Mouse (Mus musculus) heart, embryonic 14.5 days (tissue): Measurements from ENCODE around the gene Acoxl. TPM values are rescaled to one million over a fixed set of nuclear protein-coding genes. Genes with fewer than 3 reads are reported as not detected.
A peak's percentile ranks its signal among the peaks of the same experiment; 100 is the strongest.

ENCODE experiments used
- ATAC-seq: fragments of 200-750 bp; cut with Nextera tagmentation; 2 replicates; pipeline ENCODE4 v1.8.0; 2017; ENCODE audit warnings: low read depth, moderate TSS enrichment; ENCODE audit not compliant: insufficient number of reproducible peaks, insufficient read depth, low FRiP score
- H3K27ac ChIP-seq, 2 experiments: fragments of 200-500 bp in 1 of 2; fragments of 300-500 bp in 1 of 2; sonication (generic) in 1 of 2; replicated peaks in 1 of 2; 2 replicates each; pipeline ENCODE4 v1.5.1; 2012 to 2014; ENCODE audit warnings: low read depth in 2 of 2, low read length in 2 of 2, control low read depth in 1 of 2, mild to moderate bottlenecking in 1 of 2, mixed read lengths in 1 of 2; ENCODE audit not compliant: control insufficient read depth in 1 of 2, insufficient read depth in 1 of 2
- H3K27me3 ChIP-seq: fragments of 300-500 bp; sonication (generic); 2 replicates; pipeline ENCODE4 v1.6.1; 2014; ENCODE audit warnings: mild to moderate bottlenecking, low read length, control low read depth; ENCODE audit not compliant: control insufficient read depth, insufficient read depth
- H3K36me3 ChIP-seq: fragments of 300-500 bp; sonication (generic); 2 replicates; pipeline ENCODE4 v1.6.1; 2014; ENCODE audit warnings: mild to moderate bottlenecking, control low read depth, low read length, mixed read lengths; ENCODE audit not compliant: control insufficient read depth, insufficient read depth
- H3K4me1 ChIP-seq, 2 experiments: fragments of 200-500 bp in 1 of 2; fragments of 300-500 bp in 1 of 2; sonication (generic) in 1 of 2; 2 replicates each; pipeline ENCODE4 v1.6.1; 2012 to 2014; ENCODE audit warnings: low read length in 2 of 2, control low read depth in 1 of 2, mixed read lengths in 1 of 2; ENCODE audit not compliant: control insufficient read depth in 2 of 2, insufficient read depth in 2 of 2
- H3K4me2 ChIP-seq: fragments of 300-500 bp; sonication (generic); 2 replicates; pipeline ENCODE4 v1.6.1; 2014; ENCODE audit warnings: mild to moderate bottlenecking, low read length
- H3K4me3 ChIP-seq, 2 experiments: fragments of 200-500 bp in 1 of 2; fragments of 300-500 bp in 1 of 2; sonication (generic) in 1 of 2; 2 replicates each; pipeline ENCODE4 v1.5.1; 2012 to 2014; ENCODE audit warnings: low read length in 2 of 2, mild to moderate bottlenecking in 2 of 2, control low read depth in 1 of 2, low read depth in 1 of 2, moderate library complexity in 1 of 2; ENCODE audit not compliant: control insufficient read depth in 1 of 2, insufficient read depth in 1 of 2
- H3K9ac ChIP-seq: fragments of 300-500 bp; sonication (generic); 2 replicates; pipeline ENCODE4 v1.6.1; 2014; ENCODE audit warnings: mild to moderate bottlenecking, low read length
- H3K9me3 ChIP-seq: fragments of 300-500 bp; sonication (generic); 2 replicates; pipeline ENCODE4 v1.6.1; 2016; ENCODE audit warnings: low read length, control low read depth; ENCODE audit not compliant: control insufficient read depth
- WGBS: fragments of 180-500 bp; shearing (Covaris S2); extraction: QIAGEN DNeasy Blood & Tissue Kit; methylation state at CpG from one replicate; pipeline ENCODE4 v1.1.7; 2014; 5-methylcytosine and 5-hydroxymethylcytosine counted together
- polyA plus RNA-seq: library from polyadenylated mRNA; unstranded; fragments of >200 nt; fragmentation: Nextera tagmentation; extraction: Ambion mirVana; gene quantifications from 2 replicates; pipeline ENCODE4 v1.2.1, GENCODE M21; 2014

The Acoxl gene
- polyA plus RNA-seq, 1 experiment from 2014 or later = 0.19 TPM

GRCm38 (mm10) chr2:127854332-127854991 lies 15.8 kb downstream of the Acoxl start:
- H3K27me3 ChIP-seq = peaks cover 6% of the 10 kb centered on the region; the same call in 1 of the 2 replicates
- H3K36me3 ChIP-seq = no peaks in the 10 kb centered on the region
- 35% methylated on average over 4 of the region's 4 CpGs for WGBS
- H3K4me2 ChIP-seq = no peak overlapping the region
- H3K9me3 ChIP-seq = no peaks in the 10 kb centered on the region
- H3K9ac ChIP-seq = no peak overlapping the region
- peak overlapping the region; percentile 73 to 80 for H3K27ac ChIP-seq
- peaks cover 4 to 9% of the 10 kb centered on the region in 2 experiments; a peak in 3 of 4 replicates for H3K4me1 ChIP-seq
- ATAC-seq = peak; percentile 98
- H3K4me3 ChIP-seq = no peak overlapping the region

GRCm38 (mm10) chr2:127864381-127864780 lies 25.7 kb downstream of the Acoxl start:
- Histone ChIP-seq H3K27me3 (peaks cover 4% of the 10 kb centered on the region; the same call in 1 of the 2 replicates), H3K4me2 (no peak overlapping the region), H3K36me3 (no peaks in the 10 kb centered on the region), H3K9me3 (no peaks in the 10 kb centered on the region), H3K4me3 (no peak overlapping the region), H3K27ac (no peak overlapping the region), H3K9ac (no peak overlapping the region), H3K4me1 (no peaks in the 10 kb centered on the region)
- WGBS = 71% methylated on average over 4 of the region's 4 CpGs
- no peak for ATAC-seq

- Histone ChIP-seq H3K4me3 (no peak overlapping the region), H3K9ac (no peak overlapping the region), H3K36me3 (no peaks in the 10 kb centered on the region), H3K4me1 (no peaks in the 10 kb centered on the region), H3K27ac (no peak overlapping the region), H3K27me3 (peaks cover under 1% of the 10 kb centered on the region; the same call in 1 of the 2 replicates), H3K9me3 (no peaks in the 10 kb centered on the region), H3K4me2 (no peak overlapping the region)
- 78% methylated on average over 5 of the region's 5 CpGs for WGBS
- ATAC-seq = no peak
Measured at GRCm38 (mm10) chr2:127881063-127881462, 42.4 kb downstream of the Acoxl start.

GRCm38 (mm10) chr2:127889432-127889831 lies 50.8 kb downstream of the Acoxl start:
- no peak overlapping the region for H3K27ac ChIP-seq
- no peak overlapping the region for H3K4me3 ChIP-seq
- ATAC-seq = no peak
- H3K36me3 ChIP-seq = no peaks in the 10 kb centered on the region
- 4% methylated on average over 6 of the region's 6 CpGs for WGBS
- peaks cover 6 to 15% of the 10 kb centered on the region in 2 experiments; a peak in 3 of 4 replicates for H3K4me1 ChIP-seq
- no peak overlapping the region for H3K4me2 ChIP-seq
- peaks cover 28% of the 10 kb centered on the region for H3K27me3 ChIP-seq
- no peaks in the 10 kb centered on the region for H3K9me3 ChIP-seq
- H3K9ac ChIP-seq = no peak overlapping the region

- peaks cover 6 to 15% of the 10 kb centered on the region in 2 experiments; a peak in 3 of 4 replicates for H3K4me1 ChIP-seq
- no peaks in the 10 kb centered on the region for H3K36me3 ChIP-seq
- no peak overlapping the region for H3K9ac ChIP-seq
- ATAC-seq = no peak
- WGBS = 69% methylated on average over 5 of the region's 5 CpGs
- peaks cover 28% of the 10 kb centered on the region for H3K27me3 ChIP-seq
- no peak overlapping the region for H3K4me2 ChIP-seq
- H3K27ac ChIP-seq = no peak overlapping the region
- no peak overlapping the region for H3K4me3 ChIP-seq
- H3K9me3 ChIP-seq = no peaks in the 10 kb centered on the region
Measured at GRCm38 (mm10) chr2:127889979-127890378, 51.3 kb downstream of the Acoxl start.

GRCm38 (mm10) chr2:127890526-127890925 lies 51.9 kb downstream of the Acoxl start:
- Histone ChIP-seq H3K4me1 (peaks cover 6 to 15% of the 10 kb centered on the region in 2 experiments; a peak in 3 of 4 replicates), H3K27me3 (peaks cover 28% of the 10 kb centered on the region), H3K4me3 (no peak overlapping the region), H3K36me3 (no peaks in the 10 kb centered on the region), H3K9me3 (no peaks in the 10 kb centered on the region), H3K4me2 (no peak overlapping the region), H3K9ac (no peak overlapping the region), H3K27ac (no peak overlapping the region)
- WGBS = 38% methylated on average over 8 of the region's 8 CpGs
- ATAC-seq = no peak; the same call in 1 of the 2 replicates

GRCm38 (mm10) chr2:127891056-127891455 lies 52.4 kb downstream of the Acoxl start:
- H3K9me3 ChIP-seq = no peaks in the 10 kb centered on the region
- H3K4me2 ChIP-seq = no peak overlapping the region
- peaks cover 27% of the 10 kb centered on the region for H3K27me3 ChIP-seq
- peaks cover 6 to 15% of the 10 kb centered on the region in 2 experiments; a peak in 3 of 4 replicates for H3K4me1 ChIP-seq
- H3K27ac ChIP-seq = no peak overlapping the region
- ATAC-seq = no peak
- H3K9ac ChIP-seq = no peak overlapping the region
- H3K4me3 ChIP-seq = no peak overlapping the region
- WGBS = 75% methylated on average over 3 of the region's 3 CpGs
- H3K36me3 ChIP-seq = no peaks in the 10 kb centered on the region
